Mouse (Mus musculus): ENCODE measurements around the gene Clec18a. TPM values are rescaled to one million over a fixed set of nuclear protein-coding genes. Genes with fewer than 3 reads are reported as not detected.

Gene Clec18a
- total and polyA plus RNA-seq, 3 experiments, result not detected

DNA sequence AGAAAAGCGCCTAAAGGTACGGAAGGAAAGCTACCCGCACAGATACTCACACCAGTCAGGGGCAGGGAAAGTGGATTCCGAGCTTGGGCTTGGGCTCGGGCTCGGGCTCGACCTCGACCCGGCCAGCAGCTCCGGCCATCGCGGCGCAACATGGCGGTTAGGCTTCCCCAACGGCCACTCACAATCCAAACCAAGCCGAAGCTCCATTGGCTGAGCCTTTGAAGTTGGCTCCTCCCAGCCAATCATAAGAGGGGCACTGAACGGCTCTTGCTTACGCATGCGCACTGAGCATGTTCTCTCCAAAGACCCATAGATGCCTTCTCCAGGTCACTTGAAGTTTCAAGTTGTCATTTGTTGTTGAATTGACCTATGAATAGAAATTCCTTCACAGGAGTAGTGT, 60.7 kb downstream of the Clec18a start, which contains the start of gene Ddx19b:
Ddx19b (minus strand) TSS at position 180 of the 400 bp plus-strand sequence.
- no peak within 1 kb of the TSS for H3K9ac ChIP-seq (ENCODE audit: control insufficient read depth, low read depth, low read length, poor library complexity, severe bottlenecking)
- TF ChIP-seq POLR2AphosphoS2 (IDR thresholded peaks at IDR 0.05; ENCODE audit: low read length) (no peak), E2F4 (IDR thresholded peaks at IDR 0.05; ENCODE audit: borderline replicate concordance, low read depth, low read length) (no peak), HCFC1 (IDR thresholded peaks at IDR 0.05; ENCODE audit: low read depth, low read length) (no peak), POLR2AphosphoS5 (IDR thresholded peaks at IDR 0.05; ENCODE audit: borderline replicate concordance, low read depth, low read length) (no peak), MAZ (IDR thresholded peaks at IDR 0.05; ENCODE audit: low read depth, low read length) (no peak), MXI1 (IDR thresholded peaks at IDR 0.05; ENCODE audit: low read depth, low read length) (no peak), CHD1 (IDR thresholded peaks at IDR 0.05; ENCODE audit: low read depth, low read length) (no peak), SIN3A (IDR thresholded peaks at IDR 0.05; ENCODE audit: low read length) (no peak), NELFE (IDR thresholded peaks at IDR 0.05; ENCODE audit: low read depth, low read length) (no peak), SMC3 (IDR thresholded peaks at IDR 0.05; ENCODE audit: low read depth, low read length) (no peak), TCF12 (IDR thresholded peaks at IDR 0.05; ENCODE audit: low read depth, low read length) (no peak), ZKSCAN1 (IDR thresholded peaks at IDR 0.05; ENCODE audit: low read depth, low read length) (no peak), MYB (IDR thresholded peaks at IDR 0.05; ENCODE audit: low read depth, low read length) (no peak)
- peaks cover 37% of the 10 kb centered on the region for H3K79me2 ChIP-seq (ENCODE audit: control insufficient read depth, insufficient read depth, low read length, poor library complexity)
- H3K36me3 ChIP-seq (ENCODE audit: control insufficient read depth in 1 of 2, insufficient read depth in 2 of 2, low read length in 2 of 2), result peaks cover 0 to 36% of the 10 kb centered on the region in 2 experiments; a peak in 3 of 4 replicates
- no peaks in the 10 kb centered on the region for H3K27me3 ChIP-seq (ENCODE audit: control insufficient read depth in 1 of 2, insufficient read depth in 2 of 2, low read length in 2 of 2)
- H3K4me3 ChIP-seq (ENCODE audit: control insufficient read depth in 1 of 2, insufficient read depth in 1 of 2, low read depth in 2 of 2, low read length in 2 of 2), result no peak within 1 kb of the TSS
- H3K4me1 ChIP-seq (ENCODE audit: control insufficient read depth in 1 of 2, insufficient read depth in 2 of 2, low read length in 2 of 2), result peaks cover 5 to 27% of the 10 kb centered on the region in 2 experiments
- H3K9me3 ChIP-seq (replicated peaks; ENCODE audit: insufficient read depth, low read length), result no peaks in the 10 kb centered on the region
- no peak for DNase-seq (ENCODE audit: low read depth, low spot score)
- no peak within 1 kb of the TSS for H3K27ac ChIP-seq (ENCODE audit: control insufficient read depth, low read depth, low read length)

DNA sequence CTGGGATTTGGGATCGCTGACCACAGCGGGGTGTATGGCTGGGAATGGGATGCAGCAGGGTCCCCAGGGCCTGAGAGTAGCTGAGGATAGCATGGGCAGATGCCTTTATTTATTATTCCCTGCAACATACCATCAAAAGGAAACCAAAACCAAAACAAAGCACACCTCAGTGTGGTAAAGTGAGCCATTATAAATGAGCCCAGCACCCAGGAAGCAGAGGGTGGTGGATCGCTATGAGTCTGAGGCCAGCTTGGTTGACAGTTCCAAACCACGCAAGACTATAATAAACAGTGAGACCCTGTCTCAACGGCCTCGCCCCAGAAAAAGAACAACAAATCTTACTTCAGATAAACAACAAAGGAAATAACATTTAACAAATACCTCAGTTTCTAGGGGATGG, 62.2 kb downstream of the Clec18a start:
- Histone ChIP-seq H3K27ac (ENCODE audit: control insufficient read depth, low read depth, low read length) (0 out of 2 replicates have a peak overlapping the region, but pooled peaks have one; percentile 29), H3K79me2 (ENCODE audit: control insufficient read depth, insufficient read depth, low read length, poor library complexity) (peaks cover 24% of the 10 kb centered on the region), H3K9ac (ENCODE audit: control insufficient read depth, low read depth, low read length, poor library complexity, severe bottlenecking) (peak overlapping the region; percentile 73), H3K27me3 (ENCODE audit: control insufficient read depth in 1 of 2, insufficient read depth in 2 of 2, low read length in 2 of 2) (no peaks in the 10 kb centered on the region), H3K9me3 (replicated peaks; ENCODE audit: insufficient read depth, low read length) (no peaks in the 10 kb centered on the region), H3K4me1 (ENCODE audit: control insufficient read depth in 1 of 2, insufficient read depth in 2 of 2, low read length in 2 of 2) (peaks cover 5 to 15% of the 10 kb centered on the region in 2 experiments; a peak in 3 of 4 replicates), H3K4me3 (ENCODE audit: control insufficient read depth in 1 of 2, insufficient read depth in 1 of 2, low read depth in 2 of 2, low read length in 2 of 2) (peak overlapping the region; percentile 70 to 85), H3K36me3 (ENCODE audit: control insufficient read depth in 1 of 2, insufficient read depth in 2 of 2, low read length in 2 of 2) (peaks cover 0 to 24% of the 10 kb centered on the region in 2 experiments; a peak in 2 of 4 replicates)
- no peak for TF ChIP-seq RCOR1 (IDR thresholded peaks at IDR 0.05; ENCODE audit: low read depth, low read length)
- no peak for TF ChIP-seq TAL1 (IDR thresholded peaks at IDR 0.05; ENCODE audit: low read length)
- no peak for TF ChIP-seq HCFC1 (IDR thresholded peaks at IDR 0.05; ENCODE audit: low read depth, low read length)
- no peak for TF ChIP-seq MEF2A (IDR thresholded peaks at IDR 0.05; ENCODE audit: extremely low read depth, insufficient replicate concordance, low read depth, low read length, poor library complexity, severe bottlenecking)
- no peak for TF ChIP-seq CHD1 (IDR thresholded peaks at IDR 0.05; ENCODE audit: low read depth, low read length)
- TF ChIP-seq ELF1 (IDR thresholded peaks at IDR 0.05; ENCODE audit: low read depth, low read length), result no peak
- no peak for TF ChIP-seq MAZ (IDR thresholded peaks at IDR 0.05; ENCODE audit: low read depth, low read length)
- no peak for TF ChIP-seq POLR2AphosphoS5 (IDR thresholded peaks at IDR 0.05; ENCODE audit: borderline replicate concordance, low read depth, low read length)
- TF ChIP-seq ZKSCAN1 (IDR thresholded peaks at IDR 0.05; ENCODE audit: low read depth, low read length), result no peak
- no peak for TF ChIP-seq MAFK (IDR thresholded peaks at IDR 0.05; ENCODE audit: borderline replicate concordance, low read depth, low read length)
- no peak for TF ChIP-seq TCF12 (IDR thresholded peaks at IDR 0.05; ENCODE audit: low read depth, low read length)
- TF ChIP-seq USF2 (IDR thresholded peaks at IDR 0.05; ENCODE audit: borderline replicate concordance in 1 of 2, insufficient read depth in 1 of 2, low read depth in 1 of 2, low read length in 2 of 2), result no peak
- TF ChIP-seq EP300 (IDR thresholded peaks at IDR 0.05; ENCODE audit: low read depth in 1 of 2, low read length in 2 of 2), result no peak
- TF ChIP-seq POLR2A (IDR thresholded peaks at IDR 0.05; ENCODE audit: control insufficient read depth in 1 of 2, insufficient read depth in 1 of 2, low read depth in 1 of 2, low read length in 2 of 2, poor library complexity in 1 of 2), result no peak
- no peak for TF ChIP-seq KAT2A (conservative IDR thresholded peaks at IDR 0.05; ENCODE audit: low read depth, low read length)
- no peak for TF ChIP-seq TBP (IDR thresholded peaks at IDR 0.05; ENCODE audit: low read depth, low read length)
- no peak for TF ChIP-seq NELFE (IDR thresholded peaks at IDR 0.05; ENCODE audit: low read depth, low read length)
- no peak for DNase-seq (ENCODE audit: low read depth, low spot score)

Measured in MEL (cell line).